Mouse (Mus musculus) kidney, adult 2 months (tissue): ENCODE results near the gene Tal1. TPM values are rescaled to one million over a fixed set of nuclear protein-coding genes. Genes with fewer than 3 reads are reported as not detected.

Experiments
- DNase-seq: peaks from one replicate; pipeline ENCODE4 v3.0.0; 2021
- H3K27ac ChIP-seq: fragments of 200-500 bp; 2 replicates; pipeline ENCODE4 v1.5.1; 2012; ENCODE audit warnings: low read depth, low read length, control low read depth, inconsistent platforms; ENCODE audit not compliant: insufficient read depth
- H3K27me3 ChIP-seq: fragments of 200-500 bp; replicated peaks from 2 replicates; pipeline ENCODE4 v1.6.1; 2012; ENCODE audit warnings: mild to moderate bottlenecking, moderate library complexity, low read length, inconsistent platforms; ENCODE audit not compliant: control insufficient read depth, insufficient read depth
- H3K36me3 ChIP-seq: fragments of 200-500 bp; 2 replicates; pipeline ENCODE4 v1.6.1; 2012; ENCODE audit warnings: mild to moderate bottlenecking, moderate library complexity, low read length, inconsistent platforms; ENCODE audit not compliant: control insufficient read depth, insufficient read depth
- H3K4me1 ChIP-seq: fragments of 200-500 bp; 2 replicates; pipeline ENCODE4 v1.6.1; 2011; ENCODE audit warnings: low read length; ENCODE audit not compliant: control insufficient read depth, insufficient read depth
- H3K4me3 ChIP-seq: fragments of 200-500 bp; 2 replicates; pipeline ENCODE4 v1.5.1; 2011; ENCODE audit warnings: mild to moderate bottlenecking, low read depth, low read length, control low read depth; ENCODE audit not compliant: insufficient read depth
- CTCF ChIP-seq: fragments of 200-500 bp; conservative IDR thresholded peaks from 2 replicates; pipeline ENCODE4 v1.5.1; 2011; ENCODE audit warnings: low read depth, mild to moderate bottlenecking, control low read depth, low read length, moderate library complexity, mixed read lengths; ENCODE audit not compliant: insufficient read depth, insufficient read length
- POLR2A ChIP-seq: fragments of 200-500 bp; IDR thresholded peaks from one replicate; pipeline ENCODE4 v1.6.1; 2011; ENCODE audit warnings: low read depth, low read length, control low read depth
- WGBS: fragments of 180-500 bp; shearing (Covaris S2); methylation state at CpG from one replicate; pipeline ENCODE4 v1.1.7; 2018; 5-methylcytosine and 5-hydroxymethylcytosine counted together
- polyA plus RNA-seq: library from polyadenylated mRNA; depleted of rRNA; stranded (reverse); fragments of >200 nt; gene quantifications from 2 replicates; pipeline ENCODE4 v1.2.3, GENCODE M21; 2012

Gene Tal1
- polyA plus RNA-seq, 1 experiment, result 1.8 TPM

DNA sequence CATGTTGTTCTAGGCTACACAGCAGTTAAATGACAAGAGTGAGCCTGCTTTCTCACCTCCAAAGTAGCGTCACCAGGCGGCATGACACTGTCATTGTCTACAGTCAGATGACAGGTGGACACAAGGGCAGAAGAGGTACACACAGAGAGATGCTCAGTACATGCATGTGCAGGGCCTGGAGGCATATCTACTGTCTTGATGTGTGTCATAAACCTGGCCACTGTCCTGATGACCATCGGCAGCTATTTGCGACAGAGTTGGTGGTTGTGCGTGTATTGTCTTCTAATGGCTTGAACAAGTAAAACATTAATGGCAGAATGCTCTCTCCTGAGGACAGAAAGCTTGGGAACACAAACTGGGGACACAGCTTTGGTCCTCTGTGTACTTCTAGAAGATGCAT lies 5.0 kb upstream of the Tal1 start:
- no peak overlapping the region for H3K27ac ChIP-seq
- H3K27me3 ChIP-seq, result peaks cover under 1% of the 10 kb centered on the region; the same call in 1 of the 2 replicates
- no peaks in the 10 kb centered on the region for H3K36me3 ChIP-seq
- no peaks in the 10 kb centered on the region for H3K4me1 ChIP-seq
- no peak for DNase-seq
- TF ChIP-seq POLR2A, result no peak
- TF ChIP-seq CTCF, result no peak
- no peak overlapping the region for H3K4me3 ChIP-seq
- 81% methylated on average over 5 of the region's 5 CpGs for WGBS

GRCm38 (mm10) chr4:115052343-115053005 lies 3.8 kb upstream of the Tal1 start:
- peak; percentile 87 for DNase-seq
- Histone ChIP-seq H3K4me3 (peak overlapping the region; percentile 6; the same call in 1 of the 2 replicates), H3K36me3 (no peaks in the 10 kb centered on the region), H3K4me1 (peaks cover 4% of the 10 kb centered on the region; the same call in 1 of the 2 replicates), H3K27me3 (peaks cover 7% of the 10 kb centered on the region), H3K27ac (peak overlapping the region; percentile 95)
- no peak for TF ChIP-seq CTCF
- no peak for TF ChIP-seq POLR2A
- 4% methylated on average over 36 of the region's 36 CpGs for WGBS

GRCm38 (mm10) chr4:115055044-115055443 lies 1.2 kb upstream of the Tal1 start:
- H3K4me1 ChIP-seq, result peaks cover 4% of the 10 kb centered on the region; the same call in 1 of the 2 replicates
- DNase-seq, result no peak
- no peak overlapping the region for H3K27ac ChIP-seq
- TF ChIP-seq CTCF (no peak), POLR2A (no peak)
- H3K4me3 ChIP-seq, result no peak overlapping the region
- no peaks in the 10 kb centered on the region for H3K36me3 ChIP-seq
- WGBS, result 37% methylated on average over 2 of the region's 2 CpGs
- peaks cover 9% of the 10 kb centered on the region for H3K27me3 ChIP-seq

DNA sequence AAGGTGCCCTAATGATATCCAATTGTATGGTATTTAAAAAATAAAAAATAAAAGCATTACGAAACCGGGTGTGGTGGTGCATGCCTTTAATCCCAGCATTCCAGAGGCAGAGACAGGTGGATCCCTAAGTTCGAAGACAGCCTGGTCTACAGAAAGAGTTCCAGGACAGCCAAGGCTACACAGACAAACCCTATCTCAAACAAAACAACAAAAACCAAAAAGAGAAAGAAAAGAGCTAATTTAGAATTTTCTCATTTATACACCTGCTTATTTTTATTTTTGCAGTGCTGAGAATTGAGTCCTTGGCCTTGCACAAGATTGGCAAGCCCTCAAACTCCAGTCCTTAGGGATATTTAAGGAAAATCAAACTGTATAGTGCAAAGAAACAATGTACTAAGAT lies 535 bp upstream of the Tal1 start:
- WGBS, result 38% methylated on average over 3 of the region's 3 CpGs
- no peak overlapping the region for H3K27ac ChIP-seq
- peaks cover 9% of the 10 kb centered on the region for H3K27me3 ChIP-seq
- H3K4me1 ChIP-seq, result peaks cover 4% of the 10 kb centered on the region; the same call in 1 of the 2 replicates
- no peak overlapping the region for H3K4me3 ChIP-seq
- TF ChIP-seq POLR2A (no peak), CTCF (no peak)
- H3K36me3 ChIP-seq, result no peaks in the 10 kb centered on the region
- DNase-seq, result no peak

DNA sequence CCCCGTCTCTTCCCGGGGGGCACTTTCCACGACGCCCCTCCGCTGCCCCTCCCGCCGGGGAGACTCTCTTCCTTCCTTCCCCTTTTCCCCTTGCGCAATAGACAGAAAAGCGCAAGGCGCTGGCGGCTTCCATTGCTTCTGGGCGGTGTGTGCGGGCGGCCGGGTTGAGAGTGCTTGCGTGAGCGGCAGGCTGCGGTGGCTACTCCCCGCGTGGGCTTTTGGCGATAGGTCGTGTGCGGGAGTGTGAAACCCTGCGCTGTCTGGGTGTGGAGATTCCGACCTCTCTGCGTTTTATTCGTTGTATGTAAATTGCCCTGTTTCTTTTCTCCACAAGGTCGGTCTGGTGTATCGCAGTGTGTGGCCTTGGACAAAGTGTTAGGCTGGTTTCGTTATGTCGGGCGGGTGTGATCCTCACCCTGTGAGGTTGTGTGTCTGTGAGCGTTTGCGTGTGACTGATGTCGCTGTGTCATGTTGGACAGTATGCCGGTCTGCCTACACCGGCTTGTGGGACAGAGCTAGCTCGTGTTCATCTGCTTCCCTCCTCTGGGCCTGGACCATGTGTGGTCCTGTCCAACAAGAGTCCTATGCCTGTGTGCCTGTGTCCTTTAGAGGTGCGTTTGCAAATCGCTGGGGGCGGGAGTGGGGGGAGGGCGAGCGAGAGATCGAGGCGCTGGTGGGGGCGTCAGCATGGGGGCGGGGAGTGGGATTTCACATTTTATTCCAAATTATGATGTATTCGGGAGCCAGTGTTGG lies 871 bp downstream of the Tal1 start:
- Histone ChIP-seq H3K4me3 (peak overlapping the region; percentile 56), H3K27me3 (peaks cover 9% of the 10 kb centered on the region), H3K36me3 (no peaks in the 10 kb centered on the region), H3K27ac (peak overlapping the region; percentile 64), H3K4me1 (peaks cover 4% of the 10 kb centered on the region; the same call in 1 of the 2 replicates)
- WGBS, result 1% methylated on average over 48 of the region's 48 CpGs
- TF ChIP-seq POLR2A (no peak), CTCF (no peak)
- DNase-seq, result peak; percentile 76

DNA sequence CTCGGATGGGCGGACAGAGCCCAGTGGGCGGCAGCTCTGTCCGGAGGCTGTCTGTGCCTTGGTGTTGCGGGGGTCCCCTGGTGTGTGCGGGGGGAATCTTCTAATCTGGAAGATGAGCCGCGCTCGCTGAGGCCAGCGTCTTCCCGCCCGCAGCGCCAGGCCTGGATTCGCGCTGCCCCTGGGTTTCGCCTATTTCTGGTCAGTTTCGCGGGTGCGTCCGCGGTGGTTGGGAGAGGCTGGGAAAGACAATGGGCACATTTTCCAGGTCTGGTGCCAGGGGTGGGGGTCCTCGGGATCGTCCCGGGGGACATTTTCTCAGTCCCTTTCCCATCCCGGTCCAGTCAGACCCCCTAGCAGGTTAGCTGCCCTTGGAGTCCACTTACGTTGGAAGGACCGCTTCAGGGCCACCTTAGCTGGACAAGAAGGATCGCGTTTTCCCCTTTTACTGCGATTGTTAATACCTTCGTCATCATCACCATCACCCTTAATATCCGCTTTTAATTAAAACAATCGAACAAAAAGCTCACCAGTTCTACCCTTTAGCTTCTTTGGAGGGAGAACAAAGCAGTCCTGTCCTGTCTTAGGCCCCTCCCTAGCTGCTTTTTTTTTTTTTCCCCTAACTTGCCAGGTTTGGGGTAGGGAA lies 1.6 kb downstream of the Tal1 start:
- Histone ChIP-seq H3K27ac (peak overlapping the region; percentile 79), H3K36me3 (no peaks in the 10 kb centered on the region), H3K27me3 (peaks cover 9% of the 10 kb centered on the region)

More for the DNA sequence above, 1.6 kb downstream of the Tal1 start:
- peak overlapping the region; percentile 56 for H3K4me3 ChIP-seq
- WGBS, result 6% methylated on average over 33 of the region's 33 CpGs
- TF ChIP-seq POLR2A, result no peak
- no peak for TF ChIP-seq CTCF
- H3K4me1 ChIP-seq, result peaks cover 4% of the 10 kb centered on the region; the same call in 1 of the 2 replicates
- DNase-seq, result peak; percentile 19
